Mouse (Mus musculus) cortical plate, adult 2 months (tissue): Measurements from ENCODE around the gene Cela2a. TPM values are rescaled to one million over a fixed set of nuclear protein-coding genes. Genes with fewer than 3 reads are reported as not detected.
"Not testable (repeated sequence)": the region's sequence is repeated elsewhere in the genome, so short reads cannot be mapped to it uniquely, and the experiment has no call there.

Experiments used
- H3K27ac ChIP-seq: fragments of 200-500 bp; 2 replicates; pipeline ENCODE4 v1.5.1; 2012; ENCODE audit warnings: low read length, control low read depth, inconsistent platforms; ENCODE audit not compliant: insufficient read depth
- H3K4me1 ChIP-seq: fragments of 200-500 bp; 2 replicates; pipeline ENCODE4 v1.6.1; 2011; ENCODE audit warnings: low read length; ENCODE audit not compliant: control insufficient read depth, insufficient read depth
- H3K4me3 ChIP-seq: fragments of 200-500 bp; 2 replicates; pipeline ENCODE4 v1.5.1; 2011; ENCODE audit warnings: mild to moderate bottlenecking, low read length, control low read depth; ENCODE audit not compliant: insufficient read depth
- CTCF ChIP-seq: fragments of 200-500 bp; IDR thresholded peaks from 2 replicates; pipeline ENCODE4 v1.5.1; 2011; ENCODE audit warnings: mild to moderate bottlenecking, control low read depth, low read length; ENCODE audit not compliant: insufficient read depth; ENCODE audit errors: extremely low read depth
- POLR2A ChIP-seq: fragments of 200-500 bp; IDR thresholded peaks from 2 replicates; pipeline ENCODE4 v1.6.1; 2011; ENCODE audit warnings: mild to moderate bottlenecking, low read length, control low read depth; ENCODE audit not compliant: insufficient read depth; ENCODE audit errors: extremely low read depth
- polyA plus RNA-seq: library from polyadenylated mRNA; depleted of rRNA; stranded (reverse); fragments of >200 nt; gene quantifications from 2 replicates; pipeline ENCODE4 v1.2.3, GENCODE M21; 2012; rRNA removed

Cela2a gene
- polyA plus RNA-seq, 1 experiment = 0.17 TPM

- Histone ChIP-seq H3K4me1 (peaks cover 11% of the 10 kb centered on the region), H3K27ac (no peak overlapping the region), H3K4me3 (no peak overlapping the region)
- TF ChIP-seq POLR2A (no peak), CTCF (no peak)
These were observed 44.6 kb downstream of the Cela2a start for GRCm38 (mm10) chr4:141781201-141781985.

GRCm38 (mm10) chr4:141779828-141780227 is 46.1 kb downstream of the Cela2a start:
- Histone ChIP-seq H3K27ac (peak overlapping the region; percentile 68; the same call in 1 of the 2 replicates), H3K4me3 (no peak overlapping the region), H3K4me1 (peaks cover 8% of the 10 kb centered on the region)
- TF ChIP-seq CTCF (no peak), POLR2A (no peak)

GRCm38 (mm10) chr4:141773019-141773418 is 52.9 kb downstream of the Cela2a start:
- H3K4me3 ChIP-seq, H3K27ac ChIP-seq, H3K4me1 ChIP-seq: not testable (repeated sequence)

- 0 out of 2 replicates have a peak, but pooled peaks cover 2% of the 10 kb centered on the region for H3K4me1 ChIP-seq
- no peak for TF ChIP-seq CTCF
- no peak for TF ChIP-seq POLR2A
- H3K4me3 ChIP-seq = no peak overlapping the region
- no peak overlapping the region for H3K27ac ChIP-seq
These were observed 54.1 kb downstream of the Cela2a start for GRCm38 (mm10) chr4:141771823-141772222.

- Histone ChIP-seq H3K27ac (no peak overlapping the region), H3K4me1 (peaks cover 3% of the 10 kb centered on the region; the same call in 1 of the 2 replicates), H3K4me3 (no peak overlapping the region)
- no peak for TF ChIP-seq POLR2A
- TF ChIP-seq CTCF = no peak
These were observed 56.3 kb downstream of the Cela2a start for GRCm38 (mm10) chr4:141769501-141770160.

- Histone ChIP-seq H3K27ac (no peak overlapping the region), H3K4me3 (no peak overlapping the region), H3K4me1 (peaks cover 3% of the 10 kb centered on the region; the same call in 1 of the 2 replicates)
- TF ChIP-seq CTCF = no peak
- TF ChIP-seq POLR2A = no peak
These were observed 58.5 kb downstream of the Cela2a start for GRCm38 (mm10) chr4:141767353-141768036.

- TF ChIP-seq CTCF (no peak), POLR2A (no peak)
These were observed 59.1 kb downstream of the Cela2a start for GRCm38 (mm10) chr4:141766668-141767352.

GRCm38 (mm10) chr4:141766316-141766667 is 59.7 kb downstream of the Cela2a start:
- H3K4me1 ChIP-seq = peaks cover 3% of the 10 kb centered on the region; the same call in 1 of the 2 replicates
- H3K4me3 ChIP-seq = no peak overlapping the region
- no peak overlapping the region for H3K27ac ChIP-seq
- TF ChIP-seq CTCF (no peak), POLR2A (no peak)

More at GRCm38 (mm10) chr4:141766668-141767352, 59.1 kb downstream of the Cela2a start:
- Histone ChIP-seq H3K27ac (no peak overlapping the region), H3K4me1 (peaks cover 3% of the 10 kb centered on the region; the same call in 1 of the 2 replicates), H3K4me3 (no peak overlapping the region)

- Histone ChIP-seq H3K4me1 (peaks cover 3% of the 10 kb centered on the region; the same call in 1 of the 2 replicates), H3K4me3 (no peak overlapping the region), H3K27ac (no peak overlapping the region)
- TF ChIP-seq POLR2A (no peak), CTCF (no peak)
These were observed 61.0 kb downstream of the Cela2a start for GRCm38 (mm10) chr4:141765008-141765407.

Other genes with a start within 250 kb of the Cela2a start
- 1.0 and 1.3 TPM in 2 replicates for gene Fblim1, start 220.1 kb downstream of the Cela2a start, polyA plus RNA-seq
- 0.40 and 0.68 TPM in 2 replicates for gene Tmem82, start 207.5 kb downstream of the Cela2a start, polyA plus RNA-seq
- gene Slc25a34, start 202.3 kb downstream of the Cela2a start, polyA plus RNA-seq = 6.5 and 6.7 TPM in 2 replicates
- 134 and 138 TPM in 2 replicates for gene Plekhm2, start 161.3 kb downstream of the Cela2a start, polyA plus RNA-seq
- 7.1 and 7.8 TPM in 2 replicates for gene Rsc1a1, start 140.6 kb downstream of the Cela2a start, polyA plus RNA-seq
- 20.7 and 21.1 TPM in 2 replicates for gene Ddi2, start 102.7 kb downstream of the Cela2a start, polyA plus RNA-seq
- gene Agmat, start 79.5 kb downstream of the Cela2a start, polyA plus RNA-seq = 2.2 and 2.4 TPM in 2 replicates
- 30.1 and 31.8 TPM in 2 replicates for gene Dnajc16, start 35.2 kb downstream of the Cela2a start, polyA plus RNA-seq
- 20.8 and 21.6 TPM in 2 replicates for gene Casp9, start 32.5 kb downstream of the Cela2a start, polyA plus RNA-seq
- gene Ctrc, start 20.2 kb upstream of the Cela2a start, polyA plus RNA-seq = not detected in 2 replicates
- gene Efhd2, start 48.8 kb upstream of the Cela2a start, polyA plus RNA-seq = 360 and 365 TPM in 2 replicates
- gene Fhad1, start 188.9 kb upstream of the Cela2a start, polyA plus RNA-seq = 6.5 and 8.2 TPM in 2 replicates